Mouse (Mus musculus) left cerebral cortex, adult 18-20 months (tissue): ENCODE results near the gene Llgl1. TPM values are rescaled to one million over a fixed set of nuclear protein-coding genes. Genes with fewer than 3 reads are reported as not detected.

Experiments used
- DNase-seq, 2 experiments: peaks; one replicate each; pipeline ENCODE4 v3.0.0; 2021 to 2022; ENCODE audit warnings: low spot score in 2 of 2, mixed read lengths in 1 of 2
- microRNA-seq, 2 experiments: library from miRNA; unstranded; fragments of <30 nt; microRNA quantifications; one replicate each; pipeline ENCODE4 v1.2.0; 2021
- total RNA-seq, 2 experiments: library from RNA; stranded (reverse); gene quantifications; 2 replicates each; pipeline ENCODE4 v1.2.3; 2021

Llgl1 gene
- total RNA-seq, 2 experiments from 2014 or later, result 34.6 to 35.4 TPM

DNA sequence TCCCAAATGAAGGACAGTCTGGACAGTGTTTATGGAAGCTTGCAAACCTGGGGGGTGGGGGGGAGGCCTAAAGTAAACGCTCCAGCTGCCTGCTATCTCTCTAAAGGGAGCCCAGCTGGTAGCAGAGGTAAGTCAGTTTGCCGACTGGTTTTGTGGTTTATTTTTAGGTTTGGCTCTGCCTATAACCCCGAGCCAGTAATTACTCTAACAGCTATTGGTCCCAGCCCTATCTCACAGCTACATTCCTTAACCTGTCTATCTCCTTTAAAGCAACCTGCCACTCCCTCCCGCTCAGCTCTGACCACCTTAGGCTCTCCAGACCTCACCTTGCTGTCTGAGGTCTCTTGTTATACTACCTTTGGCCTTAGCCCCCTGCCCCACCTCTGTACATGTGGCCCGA lies 19.7 kb downstream of the Llgl1 start:
- DNase-seq, result no peak

DNA sequence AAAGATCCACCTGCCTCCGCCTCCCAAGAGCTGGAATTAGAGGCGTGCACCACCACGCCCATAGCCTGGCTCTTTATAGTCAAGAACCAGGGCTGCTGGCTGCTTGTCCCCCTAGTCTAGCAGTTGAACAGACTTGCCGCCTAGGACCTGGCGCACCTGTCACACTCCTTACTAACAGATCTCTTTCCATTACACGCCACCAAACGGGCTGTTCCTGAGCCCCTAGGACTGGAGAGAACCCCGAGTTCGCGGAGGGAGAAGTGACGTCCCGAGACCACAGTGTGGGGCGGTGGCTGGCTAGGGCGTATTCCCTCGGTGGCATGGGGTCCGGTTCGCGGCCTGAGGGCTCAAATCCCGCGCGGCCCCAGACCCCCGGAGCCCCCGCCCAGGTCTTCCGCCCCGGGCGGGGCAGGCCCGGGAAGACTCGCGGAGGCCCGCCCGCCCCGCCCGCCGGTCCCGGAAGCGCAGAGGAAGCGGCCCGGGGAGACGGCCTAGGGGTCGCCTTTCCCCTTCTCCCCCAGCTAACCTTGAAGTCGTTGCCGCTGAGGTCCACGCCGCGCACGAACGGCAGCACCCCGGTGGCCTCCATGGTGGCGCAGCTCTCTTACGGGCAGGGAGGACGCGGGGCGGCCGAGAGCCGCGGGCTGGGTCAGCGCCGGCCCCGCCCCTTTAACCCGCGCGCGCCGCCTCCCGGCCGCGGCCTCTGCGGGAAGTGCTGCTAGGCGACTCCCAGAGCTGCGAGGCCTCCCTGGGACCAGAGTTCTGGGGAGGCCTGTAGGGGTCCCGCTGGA lies 27.3 kb downstream of the Llgl1 start, which contains the start of gene Flii:
Flii (minus strand) TSS at position 663 of the 791 bp plus-strand sequence.
- peak; percentile 77 to 80 for DNase-seq

DNA sequence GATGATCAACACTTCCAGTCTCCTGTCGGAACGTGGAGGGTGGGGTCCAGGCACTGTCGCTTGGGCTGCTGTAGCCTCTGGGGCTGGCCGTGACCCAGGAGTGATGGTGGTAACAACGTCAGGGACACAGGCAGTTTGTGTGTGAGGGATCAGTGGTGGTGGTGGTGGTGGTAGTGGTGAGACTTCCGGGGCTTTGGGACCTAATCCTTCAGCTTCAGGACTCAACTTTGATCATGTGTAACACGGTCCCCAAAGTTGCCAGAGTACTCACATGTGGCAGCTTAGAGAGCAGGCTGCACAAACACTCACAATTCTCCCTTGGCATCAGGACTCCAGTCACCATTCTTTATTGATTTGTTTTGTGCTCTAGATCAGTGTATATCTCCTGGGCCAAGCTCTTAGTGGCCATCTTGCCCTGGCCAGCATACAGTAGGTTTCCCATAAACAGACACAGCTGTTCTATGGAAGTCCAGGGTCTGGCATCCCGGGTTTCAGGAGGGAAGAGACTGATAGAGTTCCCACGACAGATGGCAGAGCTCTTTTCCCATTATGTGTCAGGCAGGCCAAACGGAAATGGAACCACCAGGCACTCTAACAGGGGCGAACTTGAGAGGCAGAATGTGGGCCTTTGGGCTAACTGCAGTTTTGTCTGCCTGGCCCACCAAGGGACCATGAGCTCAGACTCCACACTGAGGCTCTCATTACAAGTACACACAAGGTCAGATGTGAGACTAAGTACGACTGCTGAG lies 28.0 kb downstream of the Llgl1 start:
- no peak for DNase-seq

DNA sequence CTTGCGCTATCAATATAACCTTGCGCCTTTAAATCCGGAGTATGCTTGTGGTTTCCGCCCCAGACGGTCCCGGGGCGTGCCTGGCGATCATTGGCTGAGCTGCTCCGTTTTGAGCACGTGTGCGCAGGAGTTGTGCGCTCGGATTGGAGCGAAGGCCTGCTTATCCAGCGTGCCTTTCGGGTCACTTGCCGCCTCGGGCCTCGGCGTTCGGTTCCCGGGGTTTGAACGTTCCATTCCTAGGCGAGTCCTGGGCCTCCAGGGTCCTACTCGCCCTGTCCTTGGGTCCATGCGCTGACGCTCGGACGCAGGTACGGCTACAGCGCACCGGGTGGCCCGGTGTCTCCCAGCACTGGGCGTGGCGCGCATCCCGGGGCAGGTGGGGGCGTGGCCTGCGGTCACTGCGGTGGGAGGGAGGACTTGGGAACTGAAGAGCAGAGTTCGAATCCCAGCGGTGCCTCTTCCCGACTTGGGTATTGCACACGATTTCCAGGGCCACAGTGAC lies 28.8 kb downstream of the Llgl1 start, which contains the start of gene Mief2:
Mief2 (plus strand) TSS at position 139 of the 502 bp plus-strand sequence.
- peak; percentile 93 to 96 for DNase-seq

DNA sequence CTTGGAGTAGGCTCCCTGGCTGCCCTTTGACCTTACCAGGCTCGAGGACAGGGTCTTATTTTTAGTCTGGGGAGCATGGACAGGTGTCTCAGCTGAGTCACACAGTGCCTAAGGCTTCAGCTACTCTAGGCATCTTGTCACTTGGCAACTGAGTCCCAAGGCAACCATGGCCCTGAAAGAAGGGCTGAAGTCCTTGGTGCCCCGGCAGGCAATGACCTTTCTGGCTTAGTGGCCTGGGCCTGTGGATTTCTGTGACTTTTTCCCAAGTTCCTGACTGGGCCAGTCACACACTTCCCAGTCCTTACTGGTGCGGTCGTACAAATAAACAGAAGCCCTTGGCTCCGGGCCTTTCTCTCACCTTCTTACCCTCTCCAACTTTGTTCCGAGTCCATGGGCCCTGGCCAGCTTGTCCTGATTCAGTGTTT lies 29.7 kb downstream of the Llgl1 start:
- DNase-seq, result no peak

DNA sequence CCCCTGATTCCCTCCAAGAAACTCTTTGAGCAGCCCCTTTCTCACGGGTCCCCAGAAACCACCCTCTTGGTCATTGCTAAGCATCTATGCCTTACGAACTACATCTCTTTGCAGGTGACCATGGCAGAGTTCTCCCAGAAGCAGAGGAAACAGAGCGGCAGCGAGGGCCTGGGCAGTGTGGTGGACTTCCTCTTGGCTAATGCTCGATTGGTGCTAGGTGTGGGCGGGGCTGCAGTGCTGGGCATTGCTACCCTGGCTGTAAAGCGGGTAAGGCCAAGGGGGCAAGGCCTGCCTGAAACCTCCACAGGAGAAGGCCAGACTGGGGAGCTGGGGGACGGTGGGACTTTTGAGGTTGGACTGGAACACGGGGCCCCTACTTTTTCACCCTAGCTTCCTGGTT lies 30.6 kb downstream of the Llgl1 start:
- no peak for DNase-seq

DNA sequence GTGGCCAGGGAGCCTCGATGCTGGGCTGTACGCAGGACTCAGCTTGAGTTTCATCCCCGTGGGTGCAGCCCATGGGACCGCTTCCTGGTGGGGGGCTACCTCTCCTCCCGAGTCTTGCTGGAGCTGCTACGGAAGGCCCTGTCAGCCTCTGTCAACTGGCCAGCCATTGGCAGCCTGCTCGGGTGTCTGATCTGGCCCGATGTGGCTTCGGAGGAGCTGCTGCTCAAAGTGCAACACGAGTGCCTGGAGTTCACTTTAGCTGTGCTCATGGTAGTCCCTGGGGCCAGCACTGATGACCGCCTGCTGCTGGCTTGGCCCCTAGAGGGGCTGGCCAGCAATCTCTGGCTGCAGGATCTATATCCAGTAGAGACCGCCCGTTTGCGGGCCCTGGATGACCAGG lies 31.7 kb downstream of the Llgl1 start:
- no peak for DNase-seq

DNA sequence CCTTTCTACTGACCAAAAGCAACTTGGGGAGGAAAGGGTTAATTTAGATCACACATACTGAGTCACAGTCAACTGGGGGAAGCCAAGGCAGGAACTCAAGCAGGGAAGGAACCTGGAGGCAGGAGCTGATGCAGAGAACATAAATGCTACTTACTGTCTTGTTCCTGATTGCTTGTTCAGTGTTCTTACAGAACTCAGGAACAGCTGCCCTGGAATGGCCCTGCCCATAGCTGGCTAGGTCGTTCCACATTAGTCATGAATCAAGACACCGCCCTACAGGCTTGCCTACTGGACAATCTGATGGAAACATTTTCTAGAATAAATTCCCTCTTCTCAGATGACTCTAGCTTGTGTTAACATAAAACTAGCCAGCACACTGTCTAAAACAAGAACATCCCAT lies 34.7 kb downstream of the Llgl1 start:
- no peak for DNase-seq

DNA sequence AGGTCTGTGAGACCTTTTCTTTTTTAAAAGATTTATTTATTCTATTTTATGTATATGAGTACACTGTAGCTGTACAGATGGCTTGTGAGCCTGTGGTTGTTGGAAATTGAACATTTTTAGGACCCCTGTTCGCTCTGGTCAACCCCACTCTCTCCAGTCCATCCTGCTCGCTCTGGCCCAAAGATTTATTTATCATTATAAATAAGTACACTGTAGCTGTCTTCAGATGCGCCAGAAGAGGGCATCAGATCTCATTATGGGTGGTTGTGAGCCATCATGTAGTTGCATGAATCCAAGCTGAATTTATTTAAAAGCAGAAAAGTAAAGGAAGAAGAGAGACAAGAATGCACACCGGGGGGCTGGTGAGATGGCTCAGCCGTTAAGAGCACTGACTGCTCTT lies 35.7 kb downstream of the Llgl1 start:
- DNase-seq, result no peak

DNA sequence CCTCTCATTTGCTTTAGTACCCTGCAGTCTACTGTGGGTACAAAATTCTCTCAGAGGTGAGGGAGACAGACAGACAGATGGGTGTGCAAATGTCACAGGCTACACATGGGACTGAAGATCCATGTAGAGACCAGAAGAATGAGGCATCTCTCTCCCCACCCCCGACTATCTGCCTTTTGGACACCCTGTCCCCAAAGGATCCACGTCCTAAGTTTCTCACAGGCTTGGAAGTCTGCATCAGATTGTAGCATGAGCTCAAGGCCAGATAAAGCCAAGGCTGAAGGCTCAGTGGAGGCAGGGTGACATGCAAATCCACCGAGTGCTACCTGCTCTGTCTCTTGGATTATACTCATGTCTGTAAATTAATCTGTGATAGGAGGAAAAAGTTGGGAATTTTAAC lies 37.0 kb downstream of the Llgl1 start:
- DNase-seq, result no peak

DNA sequence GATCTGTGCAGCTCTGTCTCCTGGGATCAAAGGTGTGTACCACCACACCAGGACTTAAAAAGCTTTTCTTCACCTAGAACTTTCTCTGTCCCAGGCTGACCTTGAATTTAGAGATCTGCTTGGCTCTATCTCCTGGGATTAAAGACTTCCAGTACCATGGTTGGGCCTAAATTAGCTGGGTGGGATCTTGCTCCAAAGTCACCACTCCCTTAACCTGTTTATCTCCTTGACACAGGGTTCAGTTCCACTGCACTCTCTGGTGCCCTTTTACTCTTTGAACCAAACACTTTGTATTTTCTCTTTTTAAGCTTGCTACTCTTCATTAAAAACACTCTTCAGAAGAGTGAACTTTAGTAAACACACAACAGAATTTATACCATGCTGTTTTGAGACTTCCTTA lies 37.9 kb downstream of the Llgl1 start:
- DNase-seq, result no peak

DNA sequence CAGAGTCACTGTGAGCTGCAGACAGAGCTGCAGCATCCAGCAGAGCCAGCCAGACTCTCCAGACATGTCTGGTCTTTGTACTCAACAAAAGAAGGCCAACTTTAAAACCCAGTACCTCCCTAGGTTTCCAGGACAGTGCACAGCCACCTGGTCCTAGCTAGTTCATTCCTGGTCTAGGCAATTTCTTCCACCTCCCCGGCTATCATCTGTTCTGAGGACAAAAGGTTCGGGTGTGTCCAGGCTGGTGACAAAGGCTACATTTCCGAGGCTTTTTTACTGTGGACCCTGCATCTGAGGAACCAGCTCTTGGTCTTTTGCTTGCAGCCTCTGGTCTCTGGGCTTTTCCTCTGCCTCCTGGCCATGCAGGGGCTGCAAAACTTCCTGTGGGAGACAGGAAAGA lies 40.8 kb downstream of the Llgl1 start:
- DNase-seq, result no peak

DNA sequence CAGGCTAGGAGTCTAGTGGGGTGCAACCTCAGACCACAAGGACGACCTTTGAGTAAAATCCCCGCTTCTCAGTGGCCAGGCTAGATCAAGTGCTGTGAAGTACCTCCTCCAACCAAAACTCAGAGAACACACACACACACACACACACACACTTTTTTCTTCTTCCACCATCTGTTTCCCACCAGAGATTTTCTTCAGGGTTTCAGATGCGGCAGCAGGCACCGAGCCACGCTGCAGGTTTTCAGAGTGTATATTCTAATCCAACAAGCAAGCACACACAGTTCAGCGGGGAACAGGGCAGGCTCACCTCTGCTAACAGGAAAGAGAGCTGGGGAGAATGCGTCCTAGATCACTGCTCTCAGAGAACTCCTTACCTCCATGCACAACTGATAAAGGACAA lies 56.0 kb downstream of the Llgl1 start:
- no peak for DNase-seq

DNA sequence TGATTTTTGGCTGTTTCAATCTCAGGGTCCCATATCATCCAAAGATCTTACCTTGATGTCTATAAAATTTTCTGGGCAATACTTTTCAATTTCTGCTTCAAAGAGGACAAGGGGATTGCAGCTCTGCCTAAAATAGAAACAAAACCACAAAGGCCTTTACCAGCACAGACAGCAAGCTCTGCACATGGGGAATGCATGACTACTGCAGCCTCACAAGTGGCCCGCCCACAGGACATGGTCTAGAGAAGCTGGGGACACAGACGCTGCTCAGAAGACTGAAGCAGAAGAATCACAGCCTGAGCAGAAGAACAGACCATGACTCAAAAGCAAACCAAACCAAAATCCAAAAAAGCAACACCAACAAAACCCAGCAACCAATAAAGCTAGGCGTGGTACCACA lies 62.2 kb downstream of the Llgl1 start:
- DNase-seq, result no peak

Small RNAs within 50 kb of the gene (microRNA-seq; reads per million reads assigned to microRNA genes)
- gene Mir5100, result 0.85 to 1.5 reads per million in 2 experiments

Other genes starting within 250 kb of the Llgl1 start
- 10 to 100 TPM; 69.8 to 70.2 TPM for gene Drg2, start 245.1 kb upstream of the Llgl1 start, total RNA-seq
- gene Myo15, start 230.4 kb upstream of the Llgl1 start, total RNA-seq, result under 1 TPM; 0.05 to 0.12 TPM
- 10 to 100 TPM; 61.0 to 62.5 TPM for gene Alkbh5, start 163.3 kb upstream of the Llgl1 start, total RNA-seq
- gene Flii, start 27.5 kb downstream of the Llgl1 start, total RNA-seq, result 10 to 100 TPM; 67.8 to 71.4 TPM
- gene Mief2, start 28.7 kb downstream of the Llgl1 start, total RNA-seq, result 10 to 100 TPM; 19.5 to 19.9 TPM
- 1 to 10 TPM; 5.0 to 5.3 TPM for gene Top3a, start 77.6 kb downstream of the Llgl1 start, total RNA-seq
- 10 to 100 TPM; 33.0 to 33.7 TPM for gene Smcr8, start 77.8 kb downstream of the Llgl1 start, total RNA-seq
- gene Shmt1, start 112.0 kb downstream of the Llgl1 start, total RNA-seq, result 1 to 10 TPM; 1.7 to 3.7 TPM
- 10 to 100 TPM; 26.6 to 31.6 TPM for gene Dhrs7b, start 130.9 kb downstream of the Llgl1 start, total RNA-seq
- 10 to 100 TPM; 28.1 to 29.7 TPM for gene Tmem11, start 179.5 kb downstream of the Llgl1 start, total RNA-seq
- 10 to 100 TPM; 11.4 to 12.3 TPM for gene Natd1, start 215.0 kb downstream of the Llgl1 start, total RNA-seq
- gene Map2k3, start 232.3 kb downstream of the Llgl1 start, total RNA-seq, result 10 to 100 TPM; 20.5 to 21.4 TPM